Mouse (Mus musculus): ENCODE results near the gene Cisd1.

DNA sequence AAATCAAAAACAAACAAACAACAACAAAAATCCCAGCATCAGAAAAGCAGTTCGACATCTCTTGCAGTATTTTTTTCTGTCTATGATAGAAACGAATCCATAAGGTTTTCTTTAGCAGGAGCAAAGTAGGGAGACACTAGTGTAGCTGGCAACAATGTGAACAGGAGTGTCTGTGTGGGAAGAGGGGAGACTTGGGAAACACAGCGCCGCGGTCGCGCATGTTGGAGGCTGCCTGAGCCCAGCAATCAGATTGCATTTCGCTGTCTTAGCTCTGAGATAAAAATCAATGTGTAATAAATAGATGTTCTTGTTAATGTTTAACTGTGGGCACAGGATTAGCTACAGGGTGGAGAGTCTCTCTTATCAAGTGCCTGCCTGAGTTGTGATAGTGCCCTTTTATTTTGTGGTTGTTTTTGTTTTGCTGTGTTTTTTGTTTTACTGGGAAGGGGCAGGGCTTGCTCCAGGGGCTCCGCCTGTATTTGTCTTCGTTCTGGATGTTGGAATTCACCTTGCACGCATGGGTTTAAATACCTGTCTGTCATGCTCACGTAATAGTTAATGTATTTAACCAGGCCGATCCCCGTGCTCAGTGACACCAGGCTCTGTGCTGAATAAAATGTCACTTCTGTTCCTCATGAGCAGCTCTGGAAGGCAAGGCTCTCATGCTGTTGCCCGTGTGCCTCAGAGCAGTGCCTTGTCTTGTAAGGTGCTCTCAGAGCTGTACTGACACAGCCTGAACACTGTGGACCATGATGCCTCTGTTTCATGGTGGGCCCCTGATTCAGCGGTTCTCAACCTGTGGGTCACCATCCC lies 23.6 kb upstream of the Cisd1 start:
- TF ChIP-seq CTCF (IDR thresholded peaks at IDR 0.05; ENCODE audit: control insufficient read depth, insufficient read depth, low read length) (no peak), POLR2A (IDR thresholded peaks at IDR 0.05; ENCODE audit: borderline replicate concordance, control insufficient read depth, low read depth, low read length) (no peak)

All from bone marrow, adult 2 months (tissue).